Mouse (Mus musculus): Measurements from ENCODE around the gene Thnsl1. TPM values are rescaled to one million over a fixed set of nuclear protein-coding genes. Genes with fewer than 3 reads are reported as not detected.

Thnsl1 gene
- polyA plus RNA-seq, 1 experiment from 2014 or later = 3.8 TPM

DNA sequence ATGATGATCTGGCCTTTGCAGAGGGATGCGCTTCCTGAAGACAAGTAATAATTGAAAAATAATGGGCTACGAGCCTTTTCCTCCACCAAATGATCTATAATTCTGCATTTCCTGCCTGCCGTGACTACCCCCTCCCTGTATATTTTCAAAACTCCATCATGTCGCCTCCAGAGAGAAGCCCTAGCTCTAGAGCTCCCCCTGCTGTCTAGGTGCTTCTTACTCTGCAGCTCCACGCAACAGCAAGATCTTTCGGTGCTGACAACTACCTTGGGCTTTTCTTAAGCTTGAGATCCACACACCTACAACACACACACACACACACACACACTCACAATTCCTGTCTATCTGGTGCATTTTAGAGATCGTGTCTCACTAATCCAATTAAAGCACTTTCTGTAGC lies 17.9 kb upstream of the Thnsl1 start:
- Histone ChIP-seq H3K9me3 (ENCODE audit: low read length) (no peaks in the 10 kb centered on the region), H3K36me3 (ENCODE audit: insufficient read depth, low read length) (no peaks in the 10 kb centered on the region), H3K4me1 (ENCODE audit: insufficient read depth, low read depth, low read length) (no peaks in the 10 kb centered on the region), H3K27ac (ENCODE audit: low read length) (no peak overlapping the region), H3K9ac (replicated peaks; ENCODE audit: low read depth) (no peak overlapping the region), H3K27me3 (replicated peaks; ENCODE audit: insufficient read depth, low read length) (no peaks in the 10 kb centered on the region), H3K4me3 (ENCODE audit: low read depth, low read length) (no peak overlapping the region), H3K4me2 (replicated peaks; ENCODE audit: low read depth, low read length) (no peak overlapping the region)
- TF ChIP-seq CTCF (IDR thresholded peaks at IDR 0.05) (peak; percentile 85), EP300 (IDR thresholded peaks at IDR 0.05) (no peak)
- 36% methylated on average over 7 of the region's 7 CpGs for WGBS
- peak; percentile 63 for DNase-seq (ENCODE audit: low spot score)
- ATAC-seq = no peak

DNA sequence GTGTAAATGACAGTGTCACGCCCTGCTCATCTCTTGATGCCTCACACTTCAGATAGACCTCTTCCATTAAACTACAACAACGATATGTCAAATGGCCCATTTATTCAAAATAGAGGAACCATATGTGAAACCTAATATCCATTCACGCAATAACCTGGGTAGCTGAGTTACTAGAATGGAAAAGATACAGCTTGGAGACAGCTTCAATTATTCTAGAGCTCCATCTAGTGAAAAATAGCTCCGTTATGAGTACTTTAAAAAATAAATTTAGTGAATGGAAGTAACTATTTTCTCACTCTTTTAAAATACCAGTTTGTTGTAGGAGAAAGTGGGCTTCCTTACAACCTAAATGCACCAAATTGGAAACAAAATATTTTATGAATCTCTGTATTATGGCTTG lies 16.9 kb upstream of the Thnsl1 start:
- WGBS = 67% methylated on average over 4 of the region's 4 CpGs
- Histone ChIP-seq H3K4me1 (ENCODE audit: insufficient read depth, low read depth, low read length) (no peaks in the 10 kb centered on the region), H3K4me2 (replicated peaks; ENCODE audit: low read depth, low read length) (no peak overlapping the region), H3K27me3 (replicated peaks; ENCODE audit: insufficient read depth, low read length) (no peaks in the 10 kb centered on the region), H3K36me3 (ENCODE audit: insufficient read depth, low read length) (no peaks in the 10 kb centered on the region), H3K9me3 (ENCODE audit: low read length) (no peaks in the 10 kb centered on the region), H3K27ac (ENCODE audit: low read length) (no peak overlapping the region), H3K4me3 (ENCODE audit: low read depth, low read length) (no peak overlapping the region), H3K9ac (replicated peaks; ENCODE audit: low read depth) (no peak overlapping the region)
- ATAC-seq (no peak), DNase-seq (ENCODE audit: low spot score) (peak; percentile 35)
- TF ChIP-seq CTCF (IDR thresholded peaks at IDR 0.05) = peak; percentile 22; the same call in 1 of the 2 replicates
- no peak for TF ChIP-seq EP300 (IDR thresholded peaks at IDR 0.05)

DNA sequence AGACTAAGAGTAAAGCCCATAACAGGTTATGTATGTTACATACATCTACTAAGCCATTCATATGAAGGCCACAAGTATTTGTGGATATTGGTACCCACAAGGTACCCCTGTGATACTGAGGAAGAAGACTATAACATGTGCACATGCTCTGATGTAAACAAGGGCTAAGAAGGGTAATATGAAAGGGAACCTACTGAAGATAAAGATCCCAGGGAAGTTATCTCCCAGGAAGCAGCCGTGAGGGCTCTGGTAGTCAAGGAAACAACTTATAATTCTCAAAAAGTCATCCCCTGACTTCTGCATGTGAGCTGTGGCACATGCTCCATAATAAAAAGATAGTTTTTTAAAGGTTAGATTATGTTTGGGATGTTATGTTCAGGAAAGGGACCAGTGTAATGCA lies 14.3 kb upstream of the Thnsl1 start:
- TF ChIP-seq EP300 (IDR thresholded peaks at IDR 0.05) = no peak
- no peak for TF ChIP-seq CTCF (IDR thresholded peaks at IDR 0.05)
- no peaks in the 10 kb centered on the region for H3K27me3 ChIP-seq (replicated peaks; ENCODE audit: insufficient read depth, low read length)
- DNase-seq (ENCODE audit: low spot score) = no peak
- H3K36me3 ChIP-seq (ENCODE audit: insufficient read depth, low read length) = no peaks in the 10 kb centered on the region
- no peak overlapping the region for H3K9ac ChIP-seq (replicated peaks; ENCODE audit: low read depth)
- WGBS = 53% methylated on average over 1 of the region's 1 CpGs
- H3K9me3 ChIP-seq (ENCODE audit: low read length) = no peaks in the 10 kb centered on the region
- H3K4me2 ChIP-seq (replicated peaks; ENCODE audit: low read depth, low read length) = no peak overlapping the region
- no peak overlapping the region for H3K4me3 ChIP-seq (ENCODE audit: low read depth, low read length)
- no peak for ATAC-seq
- H3K27ac ChIP-seq (ENCODE audit: low read length) = no peak overlapping the region
- H3K4me1 ChIP-seq (ENCODE audit: insufficient read depth, low read depth, low read length) = no peaks in the 10 kb centered on the region

DNA sequence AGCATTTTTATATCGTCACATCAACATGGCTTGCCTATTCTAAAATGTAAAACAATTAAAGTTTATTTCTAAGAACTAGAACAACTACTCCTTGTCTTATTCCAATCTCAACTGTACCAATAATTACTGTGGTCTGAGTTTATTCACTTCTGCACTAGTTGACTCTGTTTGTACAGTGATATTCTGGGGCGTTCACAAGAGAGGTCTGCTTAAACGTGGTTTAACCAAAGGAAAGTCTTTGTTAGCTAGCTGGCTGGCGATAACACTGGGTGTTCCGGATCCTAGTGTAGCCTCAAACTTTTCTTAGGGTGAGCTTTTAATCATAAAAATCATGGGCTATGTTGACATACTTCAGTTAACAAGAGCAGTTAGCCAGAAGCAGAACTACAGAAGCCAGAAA lies 10.3 kb upstream of the Thnsl1 start:
- ATAC-seq (no peak), DNase-seq (ENCODE audit: low spot score) (no peak)
- WGBS = 73% methylated on average over 5 of the region's 5 CpGs
- no peak overlapping the region for H3K4me3 ChIP-seq (ENCODE audit: low read depth, low read length)
- no peak overlapping the region for H3K27ac ChIP-seq (ENCODE audit: low read length)
- H3K9ac ChIP-seq (replicated peaks; ENCODE audit: low read depth) = no peak overlapping the region
- TF ChIP-seq CTCF (IDR thresholded peaks at IDR 0.05) (no peak), EP300 (IDR thresholded peaks at IDR 0.05) (no peak)
- H3K9me3 ChIP-seq (ENCODE audit: low read length) = no peaks in the 10 kb centered on the region
- H3K36me3 ChIP-seq (ENCODE audit: insufficient read depth, low read length) = no peaks in the 10 kb centered on the region
- H3K27me3 ChIP-seq (replicated peaks; ENCODE audit: insufficient read depth, low read length) = no peaks in the 10 kb centered on the region
- H3K4me2 ChIP-seq (replicated peaks; ENCODE audit: low read depth, low read length) = no peak overlapping the region
- H3K4me1 ChIP-seq (ENCODE audit: insufficient read depth, low read depth, low read length) = no peaks in the 10 kb centered on the region

DNA sequence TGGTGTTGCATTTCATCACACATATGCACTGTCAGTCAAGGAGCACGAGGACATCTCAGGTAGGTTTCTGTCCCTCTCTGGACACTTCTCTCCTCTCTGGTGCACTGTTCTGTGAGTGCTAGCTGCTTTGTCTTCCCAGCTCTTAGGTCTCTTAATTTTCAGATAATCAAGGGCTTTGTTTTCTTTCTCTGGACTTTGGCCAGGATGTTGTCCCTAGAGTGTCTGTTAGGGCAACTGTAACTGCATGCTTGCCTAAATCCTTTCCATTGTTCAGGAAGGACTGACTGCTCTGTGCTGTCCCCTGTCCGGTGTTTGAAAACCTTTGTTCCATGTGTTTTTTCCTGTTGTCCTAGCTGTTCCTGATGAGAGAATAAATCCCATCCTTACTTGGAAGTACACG lies 6.5 kb upstream of the Thnsl1 start:
- WGBS = 34% methylated on average over 3 of the region's 3 CpGs
- TF ChIP-seq CTCF (IDR thresholded peaks at IDR 0.05) (no peak), EP300 (IDR thresholded peaks at IDR 0.05) (no peak)
- Histone ChIP-seq H3K27me3 (replicated peaks; ENCODE audit: insufficient read depth, low read length) (no peaks in the 10 kb centered on the region), H3K9me3 (ENCODE audit: low read length) (no peaks in the 10 kb centered on the region), H3K9ac (replicated peaks; ENCODE audit: low read depth) (no peak overlapping the region), H3K36me3 (ENCODE audit: insufficient read depth, low read length) (no peaks in the 10 kb centered on the region), H3K4me3 (ENCODE audit: low read depth, low read length) (no peak overlapping the region), H3K27ac (ENCODE audit: low read length) (no peak overlapping the region), H3K4me1 (ENCODE audit: insufficient read depth, low read depth, low read length) (no peaks in the 10 kb centered on the region), H3K4me2 (replicated peaks; ENCODE audit: low read depth, low read length) (no peak overlapping the region)
- DNase-seq (ENCODE audit: low spot score) = no peak
- no peak for ATAC-seq

DNA sequence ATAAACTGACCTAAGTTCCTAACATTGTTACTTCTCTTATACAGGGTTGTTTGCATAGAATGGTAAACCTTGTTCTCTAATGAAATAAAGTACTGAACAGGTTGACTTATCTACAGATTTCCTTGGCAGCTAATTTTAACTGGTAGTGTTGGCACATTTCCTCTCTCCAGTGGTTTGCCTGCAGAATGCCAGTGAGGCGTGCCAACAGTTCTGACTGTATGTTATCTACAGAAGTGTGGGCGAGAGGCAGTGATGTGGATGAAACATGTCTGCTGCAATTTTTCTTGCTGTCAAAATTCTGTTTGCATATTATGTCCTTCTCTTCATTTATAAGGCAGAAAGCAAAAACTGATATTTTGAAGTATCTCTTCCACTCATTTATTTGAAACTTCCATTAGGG lies 2.8 kb upstream of the Thnsl1 start:
- Histone ChIP-seq H3K36me3 (ENCODE audit: insufficient read depth, low read length) (no peaks in the 10 kb centered on the region), H3K4me1 (ENCODE audit: insufficient read depth, low read depth, low read length) (0 out of 2 replicates have a peak, but pooled peaks cover 4% of the 10 kb centered on the region), H3K9me3 (ENCODE audit: low read length) (no peaks in the 10 kb centered on the region), H3K27me3 (replicated peaks; ENCODE audit: insufficient read depth, low read length) (no peaks in the 10 kb centered on the region), H3K9ac (replicated peaks; ENCODE audit: low read depth) (no peak overlapping the region), H3K4me2 (replicated peaks; ENCODE audit: low read depth, low read length) (no peak overlapping the region), H3K4me3 (ENCODE audit: low read depth, low read length) (no peak overlapping the region), H3K27ac (ENCODE audit: low read length) (no peak overlapping the region)
- DNase-seq (ENCODE audit: low spot score) (no peak), ATAC-seq (no peak)
- WGBS = 53% methylated on average over 2 of the region's 2 CpGs
- TF ChIP-seq EP300 (IDR thresholded peaks at IDR 0.05) (no peak), CTCF (IDR thresholded peaks at IDR 0.05) (no peak)

DNA sequence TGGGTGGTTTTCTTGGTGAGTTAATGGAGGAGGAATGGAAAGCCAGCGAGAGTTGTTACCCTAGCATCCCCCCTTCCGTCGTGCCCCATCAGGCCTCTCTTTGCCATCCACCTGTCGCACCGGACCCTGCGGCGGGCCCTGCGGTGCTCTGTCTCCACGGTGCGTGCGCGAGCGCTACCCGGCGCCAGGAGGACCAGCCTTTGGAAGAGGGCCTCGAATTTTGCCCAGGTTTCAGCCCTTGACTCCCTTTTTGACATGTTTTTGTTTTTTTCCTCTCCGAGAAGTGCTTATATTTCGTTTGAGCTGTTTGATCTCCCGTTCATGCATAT lies 271 bp downstream of the Thnsl1 start:
- H3K36me3 ChIP-seq (ENCODE audit: insufficient read depth, low read length) = no peaks in the 10 kb centered on the region
- TF ChIP-seq CTCF (IDR thresholded peaks at IDR 0.05) = peak; percentile 6; the same call in 1 of the 2 replicates
- TF ChIP-seq EP300 (IDR thresholded peaks at IDR 0.05) = no peak
- H3K9me3 ChIP-seq (ENCODE audit: low read length) = no peaks in the 10 kb centered on the region
- peak; percentile 75 for ATAC-seq
- no peaks in the 10 kb centered on the region for H3K27me3 ChIP-seq (replicated peaks; ENCODE audit: insufficient read depth, low read length)
- H3K9ac ChIP-seq (replicated peaks; ENCODE audit: low read depth) = peak overlapping the region; percentile 50
- DNase-seq (ENCODE audit: low spot score) = no peak
- peak overlapping the region; percentile 58 for H3K27ac ChIP-seq (ENCODE audit: low read length)
- H3K4me3 ChIP-seq (ENCODE audit: low read depth, low read length) = peak overlapping the region; percentile 52
- H3K4me1 ChIP-seq (ENCODE audit: insufficient read depth, low read depth, low read length) = 0 out of 2 replicates have a peak, but pooled peaks cover 4% of the 10 kb centered on the region
- peak overlapping the region; percentile 59 for H3K4me2 ChIP-seq (replicated peaks; ENCODE audit: low read depth, low read length)
- WGBS = under 1% methylated on average over 19 of the region's 19 CpGs

Measured in lung, postnatal 0 days (tissue).